Mouse (Mus musculus) kidney, postnatal 36 days (tissue): ENCODE measurements at regions not wholly inside any gene's neighbourhood (a gene's known extent, or its start where the extent isn't known, plus 50 kb on each side); places are given as distances from the start of the nearest gene placed in this dataset.

Source experiments
- DNase-seq, 2 experiments: peaks; one replicate each; pipeline ENCODE4 v3.0.0; 2021 to 2022; ENCODE audit warnings: mixed read lengths in 2 of 2

- DNase-seq: peak; percentile 61 to 69
Observed at GRCm38 (mm10) chr2:68799993-68800740, 61.1 kb upstream of the Cers6 start.

- no peak for DNase-seq
Observed at GRCm38 (mm10) chr2:68804117-68804516, 57.1 kb upstream of the Cers6 start.

GRCm38 (mm10) chr2:68805866-68806265 lies 55.4 kb upstream of the Cers6 start:
- DNase-seq: no peak

GRCm38 (mm10) chr2:68806311-68806895 lies 54.8 kb upstream of the Cers6 start:
- DNase-seq: no peak
